Mouse (Mus musculus): Measurements from ENCODE around the gene Lpar6.

Gene Lpar6

DNA sequence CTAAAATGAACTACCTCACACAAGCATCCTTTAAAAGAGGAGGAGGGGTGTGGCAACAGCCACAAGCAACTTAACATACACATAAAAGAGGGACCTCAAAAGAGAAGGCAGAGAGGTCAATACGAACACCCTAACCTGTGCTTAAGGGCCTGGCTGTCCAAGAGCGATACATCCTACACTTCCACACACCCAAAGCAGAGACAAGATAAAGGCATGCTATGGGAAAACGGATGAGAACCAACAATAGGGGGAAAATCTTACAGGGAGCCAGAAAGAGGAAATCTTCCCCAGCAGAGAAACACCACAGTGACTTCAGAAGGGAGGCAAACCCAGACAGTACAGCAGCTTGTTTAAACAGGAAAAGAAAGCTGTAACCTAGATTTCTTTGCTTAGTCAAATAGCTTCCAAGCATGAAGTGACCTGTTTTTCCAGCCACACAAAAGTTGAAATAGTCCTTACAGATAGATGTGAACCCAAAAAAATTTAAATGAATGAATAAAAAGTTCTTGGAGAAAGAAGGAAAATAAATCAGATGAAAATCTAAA, 17.8 kb downstream of the Lpar6 start:
- no peak for DNase-seq (ENCODE audit: low spot score in 2 of 2)

DNA sequence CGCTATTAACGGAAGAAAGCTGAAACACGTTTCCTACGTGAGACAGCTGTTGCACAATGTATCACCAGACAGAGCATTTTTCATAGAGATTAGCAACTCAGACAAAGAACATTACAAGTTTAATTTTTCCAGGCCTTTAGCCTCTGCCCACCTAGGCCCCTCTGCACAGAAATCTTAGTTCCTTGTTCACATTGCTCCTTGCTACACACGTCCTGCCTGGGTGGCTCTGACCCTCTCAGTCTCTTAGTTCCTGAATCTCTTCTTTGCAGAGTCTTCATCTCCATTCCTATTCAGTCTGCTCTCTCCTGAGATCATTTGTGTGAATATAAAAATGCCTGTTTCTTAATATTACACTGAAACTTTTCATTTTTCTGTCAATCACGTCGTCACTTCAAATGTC, 19.7 kb downstream of the Lpar6 start:
- no peak for DNase-seq (ENCODE audit: low spot score in 2 of 2)

DNA sequence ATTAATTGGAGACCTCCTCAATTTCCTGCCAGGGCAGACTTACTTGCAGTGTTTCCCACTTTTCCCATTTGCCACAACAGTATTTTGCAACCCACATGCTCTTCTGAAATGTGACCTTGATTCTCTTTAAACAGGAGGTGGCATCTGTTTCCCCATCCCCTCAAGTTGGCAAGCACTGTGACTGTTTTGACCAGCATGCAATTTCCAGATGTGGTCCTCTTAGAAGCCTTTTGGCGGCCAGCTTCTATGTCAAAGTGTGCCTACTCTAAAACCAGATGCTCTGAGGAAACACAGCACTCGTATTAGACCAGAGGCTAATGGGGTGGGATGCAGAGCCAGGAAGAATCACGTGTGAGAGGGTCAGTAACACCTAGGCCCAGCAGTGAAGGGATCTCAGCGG, 20.5 kb downstream of the Lpar6 start:
- DNase-seq (ENCODE audit: low spot score in 2 of 2) = no peak

DNA sequence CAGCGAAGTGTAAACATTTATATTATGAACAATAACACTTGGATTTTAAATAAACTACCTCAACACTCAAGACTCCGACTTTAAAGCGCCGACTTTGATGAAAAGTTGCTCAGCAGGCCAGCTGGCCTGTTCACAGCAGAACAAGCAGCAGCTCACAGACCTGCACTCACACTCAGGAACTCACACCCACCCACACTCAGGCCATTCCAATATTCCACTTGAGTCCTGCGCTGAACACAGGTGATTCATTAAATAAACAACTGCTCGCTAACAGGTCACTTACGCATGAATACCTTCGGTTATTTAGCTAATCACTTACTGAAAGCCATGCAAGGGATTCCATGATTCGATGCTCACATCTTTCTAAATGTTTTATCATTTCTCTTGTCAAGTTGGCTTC, 24.5 kb downstream of the Lpar6 start:
- no peak for DNase-seq (ENCODE audit: low spot score in 2 of 2)

DNA sequence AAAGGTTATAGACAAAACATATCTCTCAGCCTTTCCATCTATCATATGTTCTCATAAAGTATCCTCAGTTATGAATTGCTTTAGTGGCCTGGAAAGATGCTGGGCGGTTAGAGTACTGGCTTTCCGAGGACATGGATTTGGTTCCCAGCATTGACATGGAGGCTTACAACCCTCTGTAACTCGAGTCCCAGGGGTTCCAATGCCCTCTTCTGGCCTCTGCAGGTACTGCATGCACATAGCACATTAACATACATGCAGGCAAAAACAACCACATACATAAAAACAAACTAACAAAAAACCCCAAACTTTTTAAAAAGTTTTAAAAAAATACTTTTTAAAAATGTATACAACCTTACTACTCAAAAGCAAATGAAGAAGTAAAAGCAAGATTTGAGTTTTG, 28.5 kb downstream of the Lpar6 start:
- DNase-seq (ENCODE audit: low spot score in 2 of 2) = no peak

DNA sequence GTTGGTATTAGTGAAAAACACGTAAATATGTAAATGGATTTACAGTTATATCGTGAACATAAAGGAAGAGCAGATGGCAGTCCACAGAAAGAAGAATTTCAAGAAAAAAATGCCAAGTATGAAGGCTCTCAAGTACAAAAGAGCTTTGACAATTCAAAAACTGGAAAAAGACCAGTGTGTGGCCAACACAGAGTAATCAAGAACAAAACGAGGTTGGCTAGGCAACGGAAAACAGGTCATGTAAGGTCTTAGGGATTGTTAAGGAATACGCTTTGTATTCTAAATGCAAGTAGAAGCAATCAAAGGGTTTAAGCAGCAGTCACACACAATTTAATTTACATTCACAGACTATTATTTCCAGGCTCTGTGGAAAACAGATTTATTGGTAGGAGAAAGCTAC, 34.1 kb downstream of the Lpar6 start:
- DNase-seq (ENCODE audit: low spot score in 2 of 2) = no peak

DNA sequence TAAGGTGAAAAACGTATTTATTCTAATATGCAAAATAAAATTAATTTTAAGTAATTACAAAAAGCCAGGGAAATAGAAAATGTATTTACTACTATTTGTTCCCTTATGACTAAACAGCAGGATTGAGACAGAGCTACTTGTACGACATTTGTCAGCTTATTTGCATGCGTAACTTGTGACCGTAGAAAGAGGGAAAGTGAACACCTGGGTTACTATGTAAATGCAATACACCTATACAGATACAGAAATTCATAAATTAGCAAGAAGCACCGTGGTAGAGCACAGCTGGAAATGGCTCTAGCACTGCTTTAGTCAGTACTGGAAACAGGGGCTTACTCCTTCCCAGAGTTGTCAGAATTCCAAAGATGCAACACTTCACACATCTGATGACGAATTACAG, 41.4 kb downstream of the Lpar6 start:
- DNase-seq (ENCODE audit: low spot score in 2 of 2) = no peak

DNA sequence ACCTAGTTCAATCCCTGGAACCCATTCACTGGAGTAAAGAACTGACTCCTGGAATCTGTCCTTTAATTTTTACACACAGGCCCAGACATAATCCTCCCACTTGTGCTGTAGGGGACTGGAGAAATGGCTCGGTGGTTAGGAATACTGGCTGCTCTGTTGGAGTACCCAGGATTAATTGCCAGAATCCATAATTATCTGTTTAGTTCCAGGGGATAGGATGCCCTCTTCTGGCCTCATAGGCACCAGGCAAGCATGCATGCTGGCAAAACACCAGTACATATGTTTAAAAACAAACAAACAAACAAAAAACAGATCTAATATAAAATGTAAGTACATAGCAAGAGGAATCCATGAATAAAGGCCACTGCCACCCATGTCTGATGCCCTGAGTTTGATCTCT, 43.3 kb downstream of the Lpar6 start:
- DNase-seq (ENCODE audit: low spot score in 2 of 2) = no peak

DNA sequence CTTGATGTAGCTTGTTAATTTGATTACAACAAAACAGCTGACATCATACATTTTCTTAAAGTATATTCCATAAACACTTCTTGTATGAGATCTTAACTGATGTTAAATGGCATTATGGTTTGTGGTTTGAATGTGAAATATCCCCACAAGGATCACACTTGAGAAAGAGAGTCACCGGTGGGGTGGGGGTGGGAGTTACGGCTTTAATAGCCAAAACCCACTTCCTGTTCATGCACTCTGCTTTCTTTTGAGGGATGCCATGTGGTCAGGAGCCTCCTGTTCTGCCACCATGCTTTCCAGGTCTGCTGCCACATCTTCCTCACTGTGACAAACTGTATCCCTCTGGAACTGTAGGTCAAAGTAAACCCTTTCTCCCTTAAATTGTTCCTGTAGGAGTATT, 52.2 kb downstream of the Lpar6 start:
- no peak for DNase-seq (ENCODE audit: low spot score in 2 of 2)

DNA sequence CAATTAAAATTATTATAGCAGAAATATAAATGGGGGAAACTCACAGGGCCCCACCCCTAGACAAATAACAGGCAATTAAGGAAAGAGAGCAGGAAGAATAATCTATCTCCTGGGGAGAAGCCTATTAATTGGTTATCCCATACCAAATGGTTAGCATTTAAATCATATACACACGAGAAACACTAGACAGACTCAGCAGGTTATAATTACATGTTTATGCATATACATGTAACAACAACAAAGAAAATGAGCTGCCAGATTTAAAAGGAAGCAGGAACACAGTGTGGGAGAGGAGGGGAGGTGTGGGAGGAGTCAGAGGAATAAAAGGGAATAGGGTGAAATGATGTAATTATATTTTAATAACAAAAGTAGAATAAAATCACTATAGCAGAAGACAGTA, 54.7 kb downstream of the Lpar6 start:
- DNase-seq (ENCODE audit: low spot score in 2 of 2) = no peak
